Mouse (Mus musculus) C2C12 (cell line): ENCODE results near the gene Acan. TPM values are rescaled to one million over a fixed set of nuclear protein-coding genes. Genes with fewer than 3 reads are reported as not detected.

Source experiments
- H3K27me3 ChIP-seq: one replicate; pipeline ENCODE4 v1.6.1; 2011; ENCODE audit not compliant: control insufficient read depth, insufficient read depth, insufficient read length
- H3K36me3 ChIP-seq: one replicate; pipeline ENCODE4 v1.6.1; 2011; ENCODE audit not compliant: control insufficient read depth, insufficient read depth
- H3K4me3 ChIP-seq: one replicate; pipeline ENCODE4 v1.5.1; 2011; ENCODE audit warnings: mild to moderate bottlenecking, control low read depth; ENCODE audit not compliant: poor library complexity, insufficient read depth, severe bottlenecking
- H3K79me2 ChIP-seq: one replicate; pipeline ENCODE4 v1.6.1; 2011; ENCODE audit not compliant: control insufficient read depth, insufficient read depth
- H3K79me3 ChIP-seq: one replicate; pipeline ENCODE4 v1.6.1; 2011; ENCODE audit warnings: low read depth, control low read depth
- H3ac ChIP-seq: one replicate; pipeline ENCODE3; 2011; ENCODE audit warnings: low read depth; ENCODE audit not compliant: control insufficient read depth, insufficient read length
- CEBPB ChIP-seq: IDR thresholded peaks from one replicate; pipeline ENCODE4 v1.6.1; 2011; ENCODE audit warnings: low read depth, mild to moderate bottlenecking, control low read depth, moderate library complexity
- CTCF ChIP-seq: IDR thresholded peaks from one replicate; pipeline ENCODE4 v1.5.1; 2011; ENCODE audit not compliant: control insufficient read depth, insufficient read depth, insufficient read length
- FOSL1 ChIP-seq: IDR thresholded peaks from one replicate; pipeline ENCODE4 v1.8.0; 2011; ENCODE audit warnings: mild to moderate bottlenecking, low read length; ENCODE audit not compliant: poor library complexity, insufficient read depth, severe bottlenecking
- MAX ChIP-seq: IDR thresholded peaks from one replicate; pipeline ENCODE4 v1.6.1; 2011; ENCODE audit warnings: mild to moderate bottlenecking, control low read depth
- MYOD1 ChIP-seq: IDR thresholded peaks from one replicate; pipeline ENCODE4 v1.6.1; 2011; ENCODE audit warnings: low read depth; ENCODE audit not compliant: control insufficient read depth, insufficient read length
- MYOG ChIP-seq: IDR thresholded peaks from one replicate; pipeline ENCODE4 v1.6.1; 2011; ENCODE audit not compliant: control insufficient read depth, insufficient read length; ENCODE audit errors: extremely low read depth
- USF1 ChIP-seq: IDR thresholded peaks from one replicate; pipeline ENCODE4 v1.6.1; 2011; ENCODE audit warnings: low read depth, mild to moderate bottlenecking, control low read depth, moderate library complexity
- polyA plus RNA-seq: library from polyadenylated mRNA; unstranded; fragments of >200 nt; fragmentation: generic; extraction: Trizol; gene quantifications from one replicate; pipeline ENCODE4 v1.2.1, GENCODE M21; 2012; ENCODE audit warnings: missing spikeins

The Acan gene
- polyA plus RNA-seq, 1 experiment = 0.01 TPM

DNA sequence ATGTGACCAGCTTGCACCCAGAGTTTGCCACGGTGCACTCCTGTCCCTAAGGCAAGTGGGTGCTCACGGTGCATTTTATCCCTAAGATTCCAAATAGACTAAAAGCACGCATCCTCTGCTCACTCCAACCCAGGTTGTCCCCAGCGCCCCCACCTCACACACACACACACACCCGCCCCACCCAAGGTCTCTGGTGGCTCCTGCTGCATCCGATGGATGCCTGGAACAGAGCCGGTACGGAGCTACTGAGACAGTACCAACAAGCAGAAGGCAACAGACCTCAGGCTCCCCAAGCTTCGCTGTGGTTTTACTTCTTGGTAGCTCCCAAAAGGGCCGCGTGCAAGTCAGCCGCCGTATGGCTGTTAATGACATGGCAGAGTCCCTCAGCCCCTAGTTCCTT is 77.1 kb downstream of the Acan start:
- H3ac ChIP-seq = no peak overlapping the region
- H3K4me3 ChIP-seq = no peak overlapping the region
- no peaks in the 10 kb centered on the region for H3K79me3 ChIP-seq
- TF ChIP-seq CEBPB (no peak), FOSL1 (no peak), CTCF (no peak), USF1 (no peak), MAX (no peak), MYOD1 (no peak), MYOG (no peak)
- no peaks in the 10 kb centered on the region for H3K79me2 ChIP-seq
- peaks cover 4% of the 10 kb centered on the region for H3K36me3 ChIP-seq
- no peaks in the 10 kb centered on the region for H3K27me3 ChIP-seq

DNA sequence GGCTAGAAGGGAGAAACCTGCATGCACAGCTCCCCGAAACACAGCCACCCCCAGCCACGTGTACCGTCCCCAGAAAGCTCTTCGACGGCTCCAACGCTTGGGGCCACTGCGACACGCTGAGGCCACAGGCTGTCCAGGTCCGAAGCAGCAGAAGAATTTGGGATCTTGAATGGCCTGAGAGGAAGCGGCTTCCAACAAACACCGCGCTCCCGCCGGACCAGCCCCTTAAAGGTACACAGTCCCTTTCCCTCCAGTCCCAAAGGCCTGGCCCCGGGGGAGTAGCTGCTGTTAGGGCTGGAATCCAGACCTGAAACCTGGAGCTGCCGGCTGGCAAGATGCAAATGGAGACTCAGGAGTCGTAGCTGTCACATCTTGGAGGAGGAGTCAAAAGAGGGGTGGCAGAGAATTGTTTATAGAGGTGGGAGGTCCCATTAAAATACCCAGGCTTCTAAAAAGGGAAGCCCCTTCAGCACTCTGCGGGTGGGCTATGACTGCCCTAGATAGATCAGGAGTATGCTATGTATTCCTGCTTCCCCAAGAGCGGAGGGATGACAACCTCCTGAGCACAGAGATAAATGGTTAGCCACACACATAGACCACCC is 77.7 kb downstream of the Acan start, which contains the start of gene Hapln3:
Gene Hapln3, minus strand, starts transcription at position 176 of the 602 bp plus-strand sequence.
- peaks cover 10% of the 10 kb centered on the region for H3K36me3 ChIP-seq
- no peak within 1 kb of the TSS for H3K4me3 ChIP-seq
- TF ChIP-seq CTCF = no peak
- TF ChIP-seq USF1 = no peak
- no peak for TF ChIP-seq MAX
- no peak for TF ChIP-seq CEBPB
- no peak for TF ChIP-seq FOSL1
- TF ChIP-seq MYOG = no peak
- TF ChIP-seq MYOD1 = no peak
- no peaks in the 10 kb centered on the region for H3K79me3 ChIP-seq
- H3K79me2 ChIP-seq = no peaks in the 10 kb centered on the region
- H3ac ChIP-seq = no peak within 1 kb of the TSS
- no peaks in the 10 kb centered on the region for H3K27me3 ChIP-seq

DNA sequence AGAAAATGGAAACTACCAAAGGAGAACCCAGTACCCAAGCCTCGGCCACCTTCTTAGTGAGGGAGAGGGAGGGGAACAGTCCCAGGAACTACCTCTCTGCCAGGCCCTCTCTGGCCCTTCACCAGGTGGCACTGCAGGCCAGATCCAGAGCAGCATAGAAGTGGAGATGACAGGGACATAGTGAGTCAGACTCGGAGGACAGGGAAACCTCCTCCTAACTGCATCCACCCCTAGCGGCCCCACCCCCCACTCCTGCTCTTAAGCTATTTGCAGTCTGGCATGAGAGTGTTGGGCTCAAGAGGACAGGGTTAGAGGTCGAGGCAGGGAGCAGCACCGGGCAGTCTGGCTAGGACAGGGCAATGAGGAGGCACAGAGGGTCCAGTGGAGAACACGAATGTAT is 80.1 kb downstream of the Acan start:
- H3K79me3 ChIP-seq = no peaks in the 10 kb centered on the region
- H3K27me3 ChIP-seq = no peaks in the 10 kb centered on the region
- no peak overlapping the region for H3ac ChIP-seq
- peaks cover 24% of the 10 kb centered on the region for H3K36me3 ChIP-seq
- no peak overlapping the region for H3K4me3 ChIP-seq
- TF ChIP-seq MAX = no peak
- TF ChIP-seq MYOD1 = no peak
- TF ChIP-seq FOSL1 = no peak
- TF ChIP-seq MYOG = no peak
- no peak for TF ChIP-seq CEBPB
- no peak for TF ChIP-seq USF1
- TF ChIP-seq CTCF = no peak
- H3K79me2 ChIP-seq = no peaks in the 10 kb centered on the region

- no peak overlapping the region for H3K4me3 ChIP-seq
- H3ac ChIP-seq = no peak overlapping the region
- H3K27me3 ChIP-seq = no peaks in the 10 kb centered on the region
- no peaks in the 10 kb centered on the region for H3K79me2 ChIP-seq
- no peak for TF ChIP-seq CTCF
- no peak for TF ChIP-seq MYOD1
- no peak for TF ChIP-seq MYOG
- no peak for TF ChIP-seq FOSL1
- no peak for TF ChIP-seq USF1
- H3K36me3 ChIP-seq = peaks cover 48% of the 10 kb centered on the region
- no peaks in the 10 kb centered on the region for H3K79me3 ChIP-seq
Observed at GRCm38 (mm10) chr7:79139328-79139824, 86.1 kb downstream of the Acan start.

- H3K79me2 ChIP-seq = no peaks in the 10 kb centered on the region
- no peak overlapping the region for H3ac ChIP-seq
- peaks cover 52% of the 10 kb centered on the region for H3K36me3 ChIP-seq
- H3K4me3 ChIP-seq = no peak overlapping the region
- H3K27me3 ChIP-seq = no peaks in the 10 kb centered on the region
- no peaks in the 10 kb centered on the region for H3K79me3 ChIP-seq
- TF ChIP-seq MYOG = no peak
- TF ChIP-seq MYOD1 = no peak
- no peak for TF ChIP-seq USF1
- TF ChIP-seq CEBPB = no peak
- TF ChIP-seq MAX = no peak
- TF ChIP-seq FOSL1 = no peak
- no peak for TF ChIP-seq CTCF
Observed at GRCm38 (mm10) chr7:79139891-79140591, 86.8 kb downstream of the Acan start.

DNA sequence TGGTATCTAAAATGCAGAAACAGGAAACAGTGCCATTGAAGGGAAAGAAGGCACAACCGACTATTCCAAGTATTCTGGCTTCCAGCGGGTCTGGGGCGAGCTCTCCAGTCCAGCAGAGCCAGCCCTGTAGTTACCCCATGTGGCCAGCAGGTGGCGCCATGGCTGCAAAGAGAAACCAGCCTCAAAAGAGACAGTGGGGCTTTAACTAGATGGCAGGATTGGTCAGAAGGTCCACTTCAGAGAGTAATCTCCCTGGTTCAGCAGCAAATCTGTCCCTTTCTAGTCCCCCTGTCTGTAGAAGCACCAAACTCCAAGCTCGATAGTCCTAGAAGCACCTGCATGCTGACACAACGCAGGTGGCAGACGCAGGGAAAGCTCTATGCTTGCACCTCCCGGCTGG is 87.6 kb downstream of the Acan start:
- H3K4me3 ChIP-seq = no peak overlapping the region
- TF ChIP-seq CTCF = peak; percentile 45
- TF ChIP-seq MYOG = no peak

More for the DNA sequence above, 87.6 kb downstream of the Acan start:
- peaks cover 44% of the 10 kb centered on the region for H3K36me3 ChIP-seq
- H3K27me3 ChIP-seq = no peaks in the 10 kb centered on the region
- H3ac ChIP-seq = no peak overlapping the region
- H3K79me3 ChIP-seq = peaks cover 3% of the 10 kb centered on the region
- peaks cover 6% of the 10 kb centered on the region for H3K79me2 ChIP-seq
